Mouse (Mus musculus) induced T-regulatory cell, adult 2 months (primary cell): ENCODE results near the gene Trim9.

Experiments used
- DNase-seq: peaks from one replicate; pipeline ENCODE4 v3.0.0-alpha.2; 2012; ENCODE audit warnings: low read depth

The Trim9 gene

DNA sequence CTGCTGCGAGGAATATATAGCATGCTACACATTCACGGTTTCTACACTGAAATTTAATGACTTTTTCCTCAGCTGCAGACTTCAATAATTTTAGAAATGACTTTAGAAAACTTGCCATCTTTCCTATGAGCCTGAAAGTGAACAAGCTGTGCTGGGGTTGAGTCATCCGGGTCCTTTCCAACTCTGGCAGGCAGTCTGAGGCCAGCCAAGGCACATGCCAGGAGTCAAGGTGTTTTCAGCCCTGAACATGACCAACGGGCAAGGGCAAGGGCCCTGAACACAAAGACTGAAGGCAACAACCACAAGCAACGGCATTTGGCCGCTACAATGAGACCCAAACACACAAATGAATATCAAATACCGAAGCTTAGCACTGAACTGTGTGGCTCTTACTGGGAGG is 21.6 kb downstream of the Trim9 start:
- DNase-seq = no peak

DNA sequence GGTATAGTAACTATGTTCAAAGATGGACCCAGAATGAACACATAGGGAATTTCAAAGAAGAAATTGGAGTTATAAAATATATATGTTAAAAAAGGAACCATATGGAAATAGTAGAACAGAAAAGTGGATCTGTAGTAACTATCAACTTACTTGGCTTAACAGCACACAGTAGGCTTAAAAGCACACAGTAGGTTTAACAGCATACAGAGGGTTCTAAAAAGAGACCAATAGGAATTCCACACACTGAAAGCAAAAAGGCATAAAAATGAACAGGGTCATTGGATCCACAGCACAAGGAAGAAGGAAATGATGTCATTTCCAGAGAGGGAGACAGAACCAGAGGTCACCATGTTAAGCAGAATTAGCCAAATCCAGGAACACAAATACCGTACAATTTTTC is 24.6 kb downstream of the Trim9 start:
- no peak for DNase-seq

DNA sequence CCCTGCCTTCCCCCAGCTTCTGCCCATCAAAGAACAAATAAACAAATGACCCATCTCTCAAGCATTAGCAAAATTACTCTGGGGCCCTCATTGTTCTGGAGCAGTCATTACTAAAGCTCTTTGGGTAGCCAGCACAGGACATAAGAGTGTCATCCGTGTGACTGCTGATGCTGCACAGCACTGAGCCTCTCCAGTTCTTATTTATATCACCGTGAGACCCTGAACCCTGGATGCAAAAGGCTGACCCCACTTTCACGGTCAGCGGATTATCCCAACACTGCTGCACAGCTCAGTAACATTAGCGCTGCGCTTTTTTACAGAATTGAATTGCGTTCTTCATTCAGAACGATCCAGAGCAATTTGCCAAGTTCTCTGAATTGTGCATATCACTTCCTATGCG is 31.3 kb downstream of the Trim9 start:
- DNase-seq = no peak

DNA sequence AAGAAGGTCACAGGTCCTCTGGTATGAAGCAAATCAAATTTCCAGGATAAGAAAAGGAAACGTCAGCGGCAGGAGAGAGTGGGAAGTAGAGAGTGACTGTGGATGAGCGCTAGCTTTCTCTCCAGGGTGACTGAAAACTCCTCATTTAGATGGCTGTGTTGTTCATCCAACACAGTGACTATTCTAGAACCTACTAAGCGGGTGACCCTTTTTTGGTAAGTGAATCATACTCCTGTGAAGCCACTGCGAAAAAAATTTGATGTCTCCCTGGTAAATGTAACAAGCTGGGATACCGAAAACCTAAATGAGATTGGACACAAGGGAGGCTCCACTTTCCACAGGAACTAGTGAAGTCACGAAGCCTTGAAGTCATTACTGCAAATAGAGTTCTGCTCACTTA is 39.5 kb downstream of the Trim9 start:
- DNase-seq = no peak

DNA sequence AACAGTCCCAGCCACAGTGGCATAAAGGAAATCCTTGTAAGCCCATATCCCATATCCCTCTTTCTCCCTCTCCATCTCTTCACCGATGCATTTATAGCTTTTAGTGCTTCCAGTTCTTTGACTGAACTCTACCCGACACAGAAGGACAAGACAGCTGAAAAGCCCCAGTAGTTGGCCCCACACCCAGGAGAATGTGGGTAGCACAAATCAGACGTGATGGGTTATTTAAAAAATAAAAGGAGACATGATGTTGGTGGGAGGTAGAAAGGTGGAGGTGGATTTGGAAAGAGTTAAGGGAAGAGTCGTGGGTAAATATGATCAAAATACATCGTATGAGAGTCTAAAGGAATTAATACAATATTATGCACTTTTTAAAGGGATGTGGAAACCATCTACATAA is 40.4 kb downstream of the Trim9 start:
- DNase-seq = no peak

DNA sequence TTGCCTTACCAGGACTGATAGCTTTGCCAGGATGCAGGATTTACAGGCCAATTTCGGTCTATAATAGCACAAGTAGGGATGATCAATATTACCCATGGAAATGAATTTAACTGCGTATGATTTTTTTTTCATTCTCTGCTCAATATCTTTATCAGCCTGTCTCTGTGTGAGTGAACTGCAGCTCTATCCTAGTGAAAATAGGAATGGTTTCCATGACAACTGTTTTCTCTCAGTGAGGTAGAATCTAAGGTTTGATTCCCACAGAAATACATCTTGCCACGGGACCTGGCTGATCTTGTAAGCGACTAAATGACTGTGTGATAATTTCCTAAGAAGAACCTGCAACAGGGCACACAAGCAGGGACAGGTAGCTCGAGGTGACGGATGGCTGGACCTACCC is 43.4 kb downstream of the Trim9 start:
- DNase-seq = no peak

DNA sequence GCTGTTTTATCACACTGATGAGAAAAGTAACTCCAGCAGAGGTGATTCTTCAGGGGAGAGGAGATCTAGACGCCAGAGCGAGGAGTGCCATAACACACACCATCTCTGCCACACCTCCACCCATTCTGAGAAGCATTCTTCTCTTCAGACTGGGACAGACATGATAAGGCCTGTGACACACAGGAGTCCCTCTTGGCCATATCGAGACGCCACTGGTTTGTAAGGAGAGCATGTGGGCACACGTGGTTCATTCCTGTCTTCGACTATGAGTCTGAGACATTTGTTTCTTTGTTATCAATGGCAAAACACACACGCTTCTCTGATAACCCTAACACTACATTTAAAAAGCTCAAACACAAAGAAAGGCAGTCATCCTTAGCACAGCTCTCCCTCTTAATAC is 43.9 kb downstream of the Trim9 start:
- DNase-seq = no peak

DNA sequence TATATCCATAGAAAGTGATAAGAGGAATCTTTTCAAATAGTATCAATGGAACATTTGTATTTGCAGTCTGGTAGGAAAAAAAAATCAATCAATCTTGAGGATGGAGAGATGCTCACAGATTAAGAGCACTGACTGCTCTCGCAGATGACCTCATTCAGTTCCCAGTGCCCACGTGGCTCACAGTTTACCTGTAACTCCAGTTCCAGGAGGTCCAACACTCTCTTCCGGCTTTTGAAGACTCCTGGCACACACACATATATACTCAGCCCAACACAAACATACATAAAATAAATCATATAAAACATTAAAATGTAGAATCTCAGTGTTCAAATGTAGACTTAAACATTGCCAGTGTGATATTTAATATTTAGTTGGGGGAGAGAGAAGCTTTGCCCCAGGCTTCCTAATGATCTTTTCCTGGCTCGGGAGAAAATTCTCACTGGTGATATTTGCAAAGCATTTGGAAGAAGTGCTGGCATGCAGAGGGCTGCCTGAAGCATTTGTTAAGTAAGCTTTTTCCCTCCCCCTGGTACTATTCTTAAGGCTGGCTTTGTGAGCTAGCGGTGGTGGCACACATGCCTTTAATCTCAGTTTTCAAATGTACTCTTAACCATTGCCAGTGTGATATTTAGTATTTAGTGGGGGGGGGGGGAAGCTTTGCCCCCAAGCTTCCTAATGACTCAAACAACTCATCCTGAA is 45.2 kb downstream of the Trim9 start:
- no peak for DNase-seq

DNA sequence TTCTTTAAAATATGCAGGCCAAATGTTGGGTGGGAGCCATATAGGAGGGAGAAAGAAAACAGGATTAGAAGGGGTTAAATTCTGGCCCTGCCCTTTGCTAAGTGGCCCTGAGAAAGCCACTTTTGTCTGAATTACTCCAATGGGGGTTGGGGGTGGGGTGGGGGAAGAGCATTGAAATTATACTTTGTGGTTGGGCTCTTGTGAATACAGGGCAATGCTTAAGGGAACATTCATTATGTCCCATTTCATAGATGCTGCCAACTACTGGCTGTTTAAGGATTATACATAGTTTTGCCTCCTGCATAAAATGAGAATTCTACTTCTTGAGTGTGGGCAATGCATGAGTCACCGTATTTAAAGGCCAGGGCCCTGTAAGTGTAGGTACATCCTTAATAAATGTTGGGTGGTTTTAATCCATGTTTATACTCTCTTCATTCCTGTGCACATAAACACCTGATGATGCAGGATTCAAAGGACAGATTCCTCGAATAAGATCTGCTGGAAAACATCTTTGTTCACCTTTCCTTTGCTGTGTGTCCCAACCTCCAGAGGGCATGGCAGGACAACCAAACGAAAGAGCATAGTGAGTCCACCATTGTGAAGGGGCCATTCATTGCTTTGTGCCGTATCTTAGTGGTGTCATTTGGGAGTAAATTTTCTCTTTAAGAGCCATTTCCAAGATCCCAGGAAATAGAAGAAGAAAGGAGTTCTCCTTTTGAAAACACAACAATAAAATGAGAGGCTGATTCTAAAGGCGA is 53.3 kb downstream of the Trim9 start:
- DNase-seq = no peak

DNA sequence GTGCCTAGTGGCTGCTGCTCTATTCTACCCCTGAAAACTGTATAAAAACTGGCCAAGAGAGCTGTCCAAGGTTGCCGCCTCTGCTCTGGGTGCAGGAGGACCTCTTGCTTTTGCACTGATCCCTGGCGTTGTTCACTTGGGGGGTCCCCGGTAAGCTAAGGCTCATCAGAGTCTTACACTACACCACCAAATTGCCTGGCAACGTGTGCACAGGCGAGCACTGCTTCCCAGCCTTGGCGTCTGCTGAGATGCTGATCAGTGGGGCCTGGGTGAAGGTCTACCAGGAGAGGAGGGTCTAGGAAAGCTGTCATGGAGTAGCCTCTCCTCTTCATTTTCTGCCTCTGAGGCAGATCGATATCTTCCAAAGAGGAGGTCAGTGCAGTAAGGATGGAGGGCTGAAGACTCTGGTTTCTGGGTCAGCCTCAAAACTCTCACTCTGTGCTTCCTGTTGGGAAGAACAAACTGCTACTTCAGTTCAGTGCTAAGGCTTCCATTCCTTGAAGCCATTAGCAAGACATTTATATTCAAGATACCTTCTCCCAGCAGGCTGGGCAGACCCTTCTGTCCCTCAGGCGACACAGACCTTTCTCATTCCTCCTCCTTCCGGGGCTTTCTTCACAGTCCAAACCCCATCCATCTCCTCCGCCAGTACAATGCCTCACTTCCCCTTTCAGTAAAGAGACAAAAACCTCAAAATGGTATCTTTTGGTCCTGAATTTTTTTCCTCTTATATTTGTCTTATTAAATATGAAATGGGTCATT is 54.1 kb downstream of the Trim9 start:
- no peak for DNase-seq

DNA sequence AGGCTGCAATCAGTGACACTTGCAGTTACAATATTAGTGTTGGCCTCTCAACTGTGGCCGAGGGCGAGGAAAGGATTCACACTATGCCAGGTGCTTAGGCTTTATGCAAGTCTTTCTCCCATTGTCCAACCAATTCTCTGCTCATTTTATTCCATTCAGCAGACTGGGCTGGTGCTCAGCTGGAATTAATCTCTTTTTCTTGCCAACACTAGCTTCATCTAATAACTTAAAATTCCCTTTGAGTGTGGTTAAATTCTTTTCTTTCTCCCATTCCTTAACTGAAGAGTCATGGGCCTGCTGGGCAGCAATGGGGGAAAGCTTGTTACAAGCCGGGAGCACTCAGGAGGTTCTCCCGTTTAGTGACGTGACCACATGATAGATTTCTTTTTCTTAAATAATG is 61.9 kb downstream of the Trim9 start:
- no peak for DNase-seq

DNA sequence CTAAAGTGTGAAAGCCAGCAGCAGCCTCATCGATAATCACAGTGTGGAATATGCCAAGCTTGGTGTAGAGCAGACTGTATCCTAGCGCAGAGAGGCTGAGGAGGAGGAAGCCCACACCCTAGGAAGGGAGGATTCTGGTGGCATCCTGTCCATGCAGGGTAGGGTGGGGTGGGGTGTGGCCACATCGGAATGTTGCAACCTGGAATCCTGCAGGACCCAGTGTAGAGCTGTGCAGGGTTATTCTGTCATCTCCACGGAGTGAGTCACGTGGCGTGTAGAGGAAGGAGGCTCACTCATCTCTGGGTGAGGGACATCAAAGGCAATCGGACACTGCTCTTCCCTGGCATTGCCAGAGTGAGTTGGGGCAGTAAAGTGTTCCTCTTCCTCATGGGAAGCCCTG is 62.4 kb downstream of the Trim9 start:
- DNase-seq = no peak

DNA sequence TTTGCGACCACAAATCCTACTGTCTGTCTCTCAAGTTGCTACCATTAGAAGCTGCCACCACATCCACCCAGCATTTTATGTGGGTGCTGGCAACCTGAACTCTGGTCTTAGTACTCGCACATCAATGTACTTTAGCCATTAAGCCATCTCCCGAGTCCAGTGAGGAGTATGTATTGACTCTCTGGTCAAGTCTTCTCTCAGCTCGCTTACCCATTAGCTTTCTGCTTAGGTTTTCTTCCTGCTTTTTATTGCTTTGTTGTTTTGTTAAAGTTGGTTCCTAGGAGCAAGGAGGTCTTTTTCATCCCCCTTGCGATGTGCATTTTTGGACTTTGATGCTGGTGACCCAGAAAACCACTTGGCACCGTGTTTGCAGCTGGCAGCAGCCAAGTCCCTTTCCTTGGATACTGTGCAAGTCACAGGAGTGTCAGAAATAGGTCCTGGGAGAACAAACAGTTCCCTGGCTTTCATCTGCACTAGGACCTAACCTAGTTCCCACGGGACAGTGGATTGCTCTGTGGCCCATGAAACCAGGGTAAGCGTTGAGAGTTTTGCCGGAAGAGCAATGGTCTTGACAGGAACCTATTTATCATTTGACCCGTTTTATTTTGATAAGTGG is 64.2 kb downstream of the Trim9 start:
- no peak for DNase-seq

DNA sequence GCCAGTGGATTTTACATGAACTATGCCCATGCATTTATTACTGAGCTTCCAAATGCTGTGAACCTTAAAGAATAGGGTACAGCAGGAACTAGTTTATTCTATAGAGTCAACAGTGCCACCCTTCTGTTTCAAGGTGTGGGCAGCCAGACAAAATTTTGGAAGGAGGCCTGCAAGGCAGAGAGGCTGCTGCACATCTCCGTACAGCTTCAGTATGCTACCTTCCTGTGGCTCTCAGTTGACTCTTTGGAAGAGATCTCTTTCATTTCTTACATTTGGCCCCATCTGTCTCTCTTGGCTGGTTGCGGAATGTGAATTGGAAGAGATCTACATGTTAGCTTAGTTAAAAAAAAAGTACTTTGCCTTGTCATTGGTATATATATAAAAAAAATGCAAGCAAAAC is 66.5 kb downstream of the Trim9 start:
- no peak for DNase-seq

DNA sequence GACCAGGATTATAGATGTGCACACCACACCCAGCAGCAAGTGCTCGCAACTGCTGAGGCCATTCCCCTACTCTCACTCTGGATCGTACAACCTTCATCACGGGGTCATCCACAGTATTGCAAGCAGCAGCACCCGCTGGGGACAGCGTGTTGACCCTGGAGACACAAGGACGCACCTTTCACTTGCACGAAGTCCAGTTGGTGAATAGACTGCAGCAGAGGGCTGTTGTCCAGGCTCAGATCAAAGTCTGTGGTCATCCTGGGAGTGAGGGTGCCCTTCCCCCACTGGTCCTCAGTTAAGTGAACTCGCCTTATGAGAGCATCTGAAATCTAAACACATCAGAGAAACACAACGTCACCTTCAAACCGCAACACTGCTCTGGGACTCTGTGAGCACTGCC is 67.0 kb downstream of the Trim9 start:
- DNase-seq = no peak

DNA sequence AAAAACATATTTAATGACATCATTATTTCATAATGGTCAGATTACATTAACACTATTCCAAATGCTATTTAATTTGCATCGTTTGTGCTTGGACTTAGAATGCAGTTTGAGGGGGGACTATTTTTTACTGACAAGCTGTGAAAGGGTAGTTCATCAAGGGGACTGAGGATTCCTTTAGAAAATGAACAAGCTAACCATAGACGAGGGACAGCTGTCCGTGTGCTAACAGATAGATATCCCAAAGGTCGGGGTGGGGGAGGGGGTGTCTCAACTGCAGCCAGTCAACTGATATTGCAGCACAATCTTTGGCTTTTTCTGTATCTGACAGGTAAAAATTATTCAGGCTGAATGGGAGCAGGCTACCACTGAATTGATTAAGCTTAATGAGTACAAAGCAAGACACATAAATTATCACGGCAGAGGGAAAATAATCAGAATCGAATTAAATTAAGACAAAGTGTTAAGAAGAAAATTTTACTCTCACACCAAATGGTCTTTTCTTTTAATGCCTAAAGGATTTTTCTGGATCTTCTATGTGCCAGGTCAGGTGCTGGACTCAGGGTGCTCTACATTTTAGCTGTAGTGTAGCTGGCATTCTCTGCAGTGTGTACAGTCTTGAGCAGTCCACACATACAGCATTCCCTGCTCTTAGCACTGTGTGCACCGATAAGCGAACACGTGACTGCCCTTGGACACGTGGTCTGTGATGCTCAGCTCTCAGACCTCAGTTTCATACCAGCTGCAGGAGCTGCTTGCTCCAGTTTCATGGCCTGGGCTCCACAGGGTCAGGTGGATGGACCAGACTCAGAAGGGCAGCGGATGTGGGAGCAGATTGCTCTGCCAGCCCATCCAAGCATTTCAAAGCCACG is 70.1 kb downstream of the Trim9 start:
- DNase-seq = no peak

DNA sequence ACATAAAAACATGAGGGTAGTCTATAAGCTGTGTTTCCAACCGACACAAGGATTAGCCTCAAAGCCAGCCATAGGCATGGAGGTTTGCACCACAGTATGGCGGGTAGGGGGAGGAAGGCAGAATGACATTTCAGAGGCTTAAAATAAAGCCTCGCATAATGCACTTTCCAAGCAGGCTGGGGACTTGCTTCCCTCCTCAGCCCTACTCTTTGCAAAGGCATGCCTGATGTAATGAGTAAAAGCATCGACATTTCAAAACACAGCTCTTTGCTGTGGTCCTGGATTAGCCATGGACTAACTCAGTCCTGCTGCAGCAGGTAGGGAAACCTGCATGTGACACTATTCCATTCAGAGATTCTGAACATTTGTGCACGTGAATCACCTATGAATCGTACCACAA is 77.7 kb downstream of the Trim9 start:
- DNase-seq = no peak

DNA sequence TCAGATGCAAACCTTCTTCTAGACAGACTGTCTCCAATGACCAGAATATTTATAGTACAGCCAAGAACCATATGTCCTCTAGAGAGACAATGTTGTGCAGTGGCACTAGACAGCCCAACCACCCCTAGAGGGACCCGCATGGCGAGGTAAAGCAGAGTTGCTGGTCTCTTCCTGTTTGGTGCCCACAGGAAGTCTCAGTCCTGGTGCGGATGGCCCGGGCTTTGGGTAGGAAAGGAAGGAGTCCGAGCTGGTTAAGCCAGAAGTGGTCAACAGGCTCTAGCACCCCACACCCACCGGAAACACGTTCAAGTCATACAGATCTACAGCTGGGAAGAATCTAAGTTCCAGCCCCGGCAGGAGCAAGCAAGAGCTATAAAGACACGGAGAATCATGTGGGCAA is 80.1 kb downstream of the Trim9 start:
- no peak for DNase-seq

DNA sequence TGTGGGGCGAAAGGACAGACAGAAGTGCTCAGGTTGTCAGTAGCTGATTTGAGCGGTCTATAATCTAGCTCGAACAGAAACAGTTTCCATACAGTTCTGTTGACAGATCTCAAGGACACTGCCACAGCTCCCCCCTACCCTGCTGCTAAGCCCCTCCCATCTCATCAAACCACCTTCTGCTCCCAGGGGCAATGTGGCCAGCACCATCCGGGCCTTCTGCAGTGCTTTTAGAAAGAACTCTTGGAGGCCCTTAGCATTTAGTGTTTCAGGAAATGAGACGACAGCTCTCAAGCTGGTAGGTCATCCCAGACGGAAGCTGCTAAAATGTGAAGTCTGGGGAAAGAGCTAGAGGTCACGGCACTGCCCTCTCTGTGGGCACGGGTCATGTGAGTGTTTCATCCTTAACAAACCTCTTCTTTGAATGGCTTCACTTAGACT is 80.9 kb downstream of the Trim9 start:
- DNase-seq = no peak

DNA sequence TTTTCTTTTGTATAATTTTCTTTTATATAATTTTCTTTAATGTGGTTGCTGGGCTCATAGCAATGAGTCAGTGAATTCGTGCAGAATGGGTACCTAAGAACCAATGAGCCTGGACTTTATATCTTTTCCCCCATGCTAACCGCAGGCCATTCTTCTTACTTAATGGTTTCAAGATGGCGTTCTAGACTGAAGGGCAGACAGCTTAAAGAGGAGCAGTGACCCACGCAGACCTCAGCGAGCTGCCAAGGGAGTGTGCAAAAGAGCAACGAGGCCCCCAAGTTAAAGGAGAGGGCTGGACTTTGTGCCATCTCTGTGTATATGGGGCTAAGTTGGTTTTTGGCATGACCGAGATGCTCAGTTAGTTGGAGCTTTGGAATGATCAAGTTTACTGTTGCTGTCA is 83.7 kb downstream of the Trim9 start:
- DNase-seq = no peak

DNA sequence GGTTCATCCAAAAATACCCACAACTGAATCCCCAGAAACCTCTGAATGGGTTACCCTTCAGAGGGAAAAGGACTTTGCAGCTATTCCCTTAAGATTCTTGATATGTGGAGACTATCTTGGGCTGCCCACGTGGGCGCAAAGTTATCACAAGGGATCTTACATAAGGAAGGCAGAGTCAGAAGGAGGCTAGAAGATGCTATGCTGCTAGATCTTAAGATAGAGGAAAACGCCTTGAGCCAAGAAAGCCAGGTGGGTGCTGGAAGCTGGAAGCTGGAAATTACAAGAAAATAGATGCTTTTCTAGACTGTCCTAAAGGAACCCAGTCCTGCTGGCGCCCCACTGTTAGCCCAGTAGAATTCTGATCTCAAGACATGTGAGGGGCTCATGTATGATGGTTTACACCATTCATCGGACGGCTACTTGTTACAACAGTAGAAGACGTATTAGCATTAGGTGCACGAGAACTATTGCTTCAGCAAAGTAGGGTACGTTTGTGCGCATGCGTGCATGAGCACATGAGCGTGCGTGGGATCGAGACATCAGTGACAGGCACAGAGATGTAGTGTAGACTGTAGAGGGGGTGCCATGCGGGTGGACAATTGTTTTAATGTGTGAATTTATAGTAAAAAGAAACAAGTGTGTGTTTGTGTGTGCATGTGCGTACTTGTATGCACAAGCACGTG is 85.0 kb downstream of the Trim9 start:
- DNase-seq = no peak
